Mouse (Mus musculus): ENCODE results near the gene St7.

DNA sequence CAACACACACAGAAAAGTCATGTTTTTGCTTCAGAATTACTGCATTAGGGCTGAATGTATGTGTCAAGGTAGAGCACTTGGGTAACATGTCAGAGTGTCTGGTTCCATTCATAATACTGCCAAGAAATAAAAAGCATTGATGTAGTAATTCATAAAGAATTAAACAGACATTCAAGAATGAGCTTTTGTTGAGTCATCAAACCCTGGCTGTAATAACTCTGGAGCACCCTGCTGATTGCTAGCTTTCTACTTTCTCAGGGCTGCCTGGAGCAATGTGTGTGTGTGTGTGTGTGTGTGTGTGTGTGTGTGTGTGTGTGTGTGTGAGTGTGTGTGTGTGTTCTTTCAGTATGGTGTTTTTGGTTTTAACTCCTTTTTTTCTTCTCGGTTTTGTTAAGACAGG is 78.7 kb downstream of the St7 start:
- TF ChIP-seq CTCF (IDR thresholded peaks at IDR 0.05; ENCODE audit: low read depth) (no peak), EP300 (IDR thresholded peaks at IDR 0.05; ENCODE audit: low read depth) (no peak)

Data from heart, postnatal 0 days (tissue).